Mouse (Mus musculus): ENCODE results near the gene Zc3hc1. TPM values are rescaled to one million over a fixed set of nuclear protein-coding genes. Genes with fewer than 3 reads are reported as not detected.

Zc3hc1 gene
- polyA plus RNA-seq, 1 experiment = 13.8 TPM

- DNase-seq = no peak
- Histone ChIP-seq H3K4me3 (replicated peaks; ENCODE audit: extremely low read depth, low read depth, low read length) (no peak overlapping the region), H3K4me1 (ENCODE audit: control insufficient read depth, insufficient read depth, low read length) (peaks cover 5% of the 10 kb centered on the region)
- WGBS = 43% methylated on average over 4 of the region's 4 CpGs
- TF ChIP-seq POLR2A (IDR thresholded peaks at IDR 0.05; ENCODE audit: borderline replicate concordance, extremely low read depth, low read depth, low read length) (no peak), CTCF (IDR thresholded peaks at IDR 0.05; ENCODE audit: insufficient read depth, low read length) (no peak)
Measured at GRCm38 (mm10) chr6:30332262-30332661, 58.6 kb downstream of the Zc3hc1 start.

DNA sequence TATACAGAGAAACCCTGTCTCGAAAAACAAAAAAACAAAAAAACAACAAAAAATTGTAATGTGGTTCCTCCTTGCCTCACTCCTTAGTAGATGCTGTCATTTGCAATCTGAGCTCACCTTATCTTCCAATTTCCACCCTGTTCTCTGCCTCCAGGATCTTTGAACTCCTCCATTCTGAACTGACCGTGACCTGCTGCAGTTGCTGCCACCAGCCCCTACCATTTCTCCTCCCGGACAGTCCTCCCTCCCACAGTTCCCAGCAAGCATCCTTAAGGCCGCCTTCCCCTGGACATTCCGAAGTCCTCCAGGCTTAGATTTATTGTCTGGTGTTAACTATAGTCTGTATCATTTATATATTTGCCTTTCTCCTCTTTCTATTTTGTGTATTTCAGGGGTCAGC is 60.1 kb downstream of the Zc3hc1 start:
- TF ChIP-seq POLR2A (IDR thresholded peaks at IDR 0.05; ENCODE audit: borderline replicate concordance, extremely low read depth, low read depth, low read length) = no peak
- TF ChIP-seq CTCF (IDR thresholded peaks at IDR 0.05; ENCODE audit: insufficient read depth, low read length) = no peak
- H3K4me1 ChIP-seq (ENCODE audit: control insufficient read depth, insufficient read depth, low read length) = 0 out of 2 replicates have a peak, but pooled peaks cover 2% of the 10 kb centered on the region
- DNase-seq = no peak
- 88% methylated on average over 5 of the region's 5 CpGs for WGBS
- H3K4me3 ChIP-seq (replicated peaks; ENCODE audit: extremely low read depth, low read depth, low read length) = no peak overlapping the region

- whole genome bisulfite sequencing = 32% methylated on average over 4 of the region's 4 CpGs
- no peak overlapping the region for H3K4me3 ChIP-seq (replicated peaks; ENCODE audit: extremely low read depth, low read depth, low read length)
- no peak for TF ChIP-seq POLR2A (IDR thresholded peaks at IDR 0.05; ENCODE audit: borderline replicate concordance, extremely low read depth, low read depth, low read length)
- no peak for DNase-seq
- 0 out of 2 replicates have a peak, but pooled peaks cover 2% of the 10 kb centered on the region for H3K4me1 ChIP-seq (ENCODE audit: control insufficient read depth, insufficient read depth, low read length)
Measured at GRCm38 (mm10) chr6:30325932-30326501, 64.8 kb downstream of the Zc3hc1 start.

GRCm38 (mm10) chr6:30321002-30321401 is 69.8 kb downstream of the Zc3hc1 start:
- Histone ChIP-seq H3K4me1 (ENCODE audit: control insufficient read depth, insufficient read depth, low read length) (no peaks in the 10 kb centered on the region), H3K4me3 (replicated peaks; ENCODE audit: extremely low read depth, low read depth, low read length) (no peak overlapping the region)
- 46% methylated on average over 4 of the region's 4 CpGs for WGBS
- TF ChIP-seq CTCF (IDR thresholded peaks at IDR 0.05; ENCODE audit: insufficient read depth, low read length) (no peak), POLR2A (IDR thresholded peaks at IDR 0.05; ENCODE audit: borderline replicate concordance, extremely low read depth, low read depth, low read length) (no peak)
- no peak for DNase-seq

- no peak for DNase-seq
- no peak overlapping the region for H3K4me3 ChIP-seq (replicated peaks; ENCODE audit: extremely low read depth, low read depth, low read length)
- 60% methylated on average over 5 of the region's 5 CpGs for WGBS
- no peaks in the 10 kb centered on the region for H3K4me1 ChIP-seq (ENCODE audit: control insufficient read depth, insufficient read depth, low read length)
- TF ChIP-seq CTCF (IDR thresholded peaks at IDR 0.05; ENCODE audit: insufficient read depth, low read length) (no peak), POLR2A (IDR thresholded peaks at IDR 0.05; ENCODE audit: borderline replicate concordance, extremely low read depth, low read depth, low read length) (no peak)
Measured at GRCm38 (mm10) chr6:30319216-30319615, 71.6 kb downstream of the Zc3hc1 start.

Other genes with a start within 250 kb of the Zc3hc1 start
- gene Ube2h, start 86.5 kb downstream of the Zc3hc1 start, polyA plus RNA-seq (2012; rRNA removed) = 59.9 and 103 TPM in 2 replicates
- gene Klhdc10, start 10.8 kb upstream of the Zc3hc1 start, polyA plus RNA-seq (2012; rRNA removed) = 13.9 and 17.8 TPM in 2 replicates
- gene Tmem209, start 118.8 kb upstream of the Zc3hc1 start, polyA plus RNA-seq (2012; rRNA removed) = 31.4 and 40.3 TPM in 2 replicates
- gene Ssmem1, start 118.8 kb upstream of the Zc3hc1 start, polyA plus RNA-seq (2012; rRNA removed) = not detected in 2 replicates
- gene Cpa2, start 150.6 kb upstream of the Zc3hc1 start, polyA plus RNA-seq (2012; rRNA removed) = 0.13 and 0.28 TPM in 2 replicates
- 4.6 TPM in 1 of 2 replicates, not detected in the other for gene Cpa4, start 177.3 kb upstream of the Zc3hc1 start, polyA plus RNA-seq (2012; rRNA removed)
- not detected in 2 replicates for gene Cpa5, start 220.0 kb upstream of the Zc3hc1 start, polyA plus RNA-seq (2012; rRNA removed)
- gene Cpa1, start 248.2 kb upstream of the Zc3hc1 start, polyA plus RNA-seq (2012; rRNA removed) = 0.39 and 4.3 TPM in 2 replicates

All from lung, adult 2 months (tissue).